Mouse (Mus musculus) ES-E14 (cell line): ENCODE measurements at regions not wholly inside any gene's neighbourhood (a gene's known extent, or its start where the extent isn't known, plus 50 kb on each side); places are given as distances from the start of the nearest gene placed in this dataset.

Source experiments
- DNase-seq: peaks from one replicate; pipeline ENCODE4 v3.0.0-alpha.2; 2013; ENCODE audit warnings: low read depth, low spot score
- H3K27ac ChIP-seq: 2 replicates; pipeline ENCODE4 v1.5.1; 2012; ENCODE audit warnings: low read depth, mild to moderate bottlenecking, low read length, moderate library complexity, mixed read lengths; ENCODE audit not compliant: poor library complexity, insufficient read depth, severe bottlenecking
- H3K36me3 ChIP-seq: 2 replicates; pipeline ENCODE4 v1.6.1; 2012; ENCODE audit warnings: mild to moderate bottlenecking, low read length, moderate library complexity, mixed read lengths; ENCODE audit not compliant: control insufficient read depth, poor library complexity, insufficient read depth, severe bottlenecking
- H3K4me1 ChIP-seq, 2 experiments: fragments of 150-350 bp in 1 of 2; sonication (generic) in 1 of 2; 2 replicates each; pipeline ENCODE4 v1.6.1; 2012; ENCODE audit warnings: low read length in 2 of 2, mild to moderate bottlenecking in 1 of 2, mixed read lengths in 1 of 2; ENCODE audit not compliant: control insufficient read depth in 2 of 2, insufficient read depth in 2 of 2, poor library complexity in 1 of 2
- H3K4me3 ChIP-seq, 2 experiments: fragments of 150-350 bp in 1 of 2; sonication (generic) in 1 of 2; 2 replicates each; pipeline ENCODE4 v1.5.1; 2012; ENCODE audit warnings: low read length in 2 of 2, low read depth in 1 of 2, mild to moderate bottlenecking in 1 of 2, mixed read lengths in 1 of 2; ENCODE audit not compliant: insufficient read depth in 1 of 2, poor library complexity in 1 of 2, severe bottlenecking in 1 of 2
- H3K9ac ChIP-seq: 2 replicates; pipeline ENCODE4 v1.6.1; 2012; ENCODE audit warnings: low read depth, mild to moderate bottlenecking, low read length, mixed read lengths; ENCODE audit not compliant: poor library complexity, insufficient read depth, severe bottlenecking
- H3K9me3 ChIP-seq: fragments of 150-350 bp; sonication (generic); 2 replicates; pipeline ENCODE4 v1.6.1; 2012; ENCODE audit warnings: low read depth, mild to moderate bottlenecking, low read length; ENCODE audit not compliant: control insufficient read depth, insufficient read depth
- CHD2 ChIP-seq: IDR thresholded peaks from 2 replicates; pipeline ENCODE4 v1.6.1; 2014; ENCODE audit warnings: mild to moderate bottlenecking, low read depth, low read length, inconsistent platforms
- HCFC1 ChIP-seq: IDR thresholded peaks from 2 replicates; pipeline ENCODE4 v1.6.1; 2012; ENCODE audit warnings: low read length, inconsistent platforms, borderline replicate concordance; ENCODE audit not compliant: insufficient read depth
- MAFK ChIP-seq: IDR thresholded peaks from 2 replicates; pipeline ENCODE4 v1.6.1; 2014; ENCODE audit warnings: mild to moderate bottlenecking, low read depth, low read length, inconsistent platforms; ENCODE audit not compliant: insufficient read depth
- ZC3H11A ChIP-seq: IDR thresholded peaks from 2 replicates; pipeline ENCODE4 v1.6.1; 2012; ENCODE audit warnings: low read depth, mild to moderate bottlenecking, inconsistent platforms, low read length, borderline replicate concordance
- ZNF384 ChIP-seq: IDR thresholded peaks from 2 replicates; pipeline ENCODE4 v1.6.1; 2012; ENCODE audit warnings: low read depth, low read length, inconsistent platforms
- in situ Hi-C, 2 experiments: fragments of 600-800 bp; cut with MboI; formaldehyde crosslinking; loops; one replicate each; pipeline ENCODE4 v1.15.1; 2025; ENCODE audit warnings: low sequenced_read_pairs in 2 of 2, inconsistent platforms in 1 of 2; ENCODE audit not compliant: unreplicated experiment in 2 of 2

- no peak overlapping the region for H3K27ac ChIP-seq
- no peak overlapping the region for H3K9ac ChIP-seq
- H3K4me3 ChIP-seq = no peak overlapping the region
- in situ Hi-C loops = no loop called here
- no peak for TF ChIP-seq HCFC1
- TF ChIP-seq MAFK = no peak
- no peak for TF ChIP-seq CHD2
- TF ChIP-seq ZNF384 = no peak
- TF ChIP-seq ZC3H11A = no peak
- H3K36me3 ChIP-seq = no peaks in the 10 kb centered on the region
- H3K9me3 ChIP-seq = no peaks in the 10 kb centered on the region
- no peaks in the 10 kb centered on the region for H3K4me1 ChIP-seq
- DNase-seq = no peak
Observed at GRCm38 (mm10) chr3:23252180-23252579, 1175.7 kb downstream of the Tbl1xr1 start.

GRCm38 (mm10) chr3:23298818-23299217, 1222.4 kb downstream of the Tbl1xr1 start:
- TF ChIP-seq MAFK (no peak), CHD2 (no peak), ZNF384 (no peak), ZC3H11A (no peak), HCFC1 (no peak)
- Histone ChIP-seq H3K9me3 (no peaks in the 10 kb centered on the region), H3K4me3 (no peak overlapping the region), H3K27ac (no peak overlapping the region), H3K36me3 (no peaks in the 10 kb centered on the region), H3K9ac (no peak overlapping the region), H3K4me1 (no peaks in the 10 kb centered on the region)
- no peak for DNase-seq
- in situ Hi-C loops = no loop called here

- no peaks in the 10 kb centered on the region for H3K36me3 ChIP-seq
- H3K9ac ChIP-seq = no peak overlapping the region
- DNase-seq = no peak
- in situ Hi-C loops = no loop called here
- TF ChIP-seq HCFC1 = no peak
- TF ChIP-seq ZNF384 = no peak
- no peak for TF ChIP-seq ZC3H11A
- TF ChIP-seq MAFK = no peak
- TF ChIP-seq CHD2 = no peak
- no peaks in the 10 kb centered on the region for H3K9me3 ChIP-seq
- H3K4me1 ChIP-seq = no peaks in the 10 kb centered on the region
- H3K4me3 ChIP-seq = no peak overlapping the region
- no peak overlapping the region for H3K27ac ChIP-seq
Observed at GRCm38 (mm10) chr3:23334216-23334615, 1257.8 kb downstream of the Tbl1xr1 start.

GRCm38 (mm10) chr3:23334958-23335357, 1258.5 kb downstream of the Tbl1xr1 start:
- H3K36me3 ChIP-seq = no peaks in the 10 kb centered on the region

GRCm38 (mm10) chr3:23374341-23374740, 1297.9 kb downstream of the Tbl1xr1 start:
- Histone ChIP-seq H3K36me3 (no peaks in the 10 kb centered on the region), H3K9me3 (no peaks in the 10 kb centered on the region), H3K27ac (no peak overlapping the region), H3K4me1 (no peaks in the 10 kb centered on the region), H3K9ac (no peak overlapping the region), H3K4me3 (no peak overlapping the region)
- in situ Hi-C loops = no loop called here
- no peak for DNase-seq
- no peak for TF ChIP-seq CHD2
- TF ChIP-seq MAFK = no peak
- no peak for TF ChIP-seq HCFC1
- no peak for TF ChIP-seq ZC3H11A

More at GRCm38 (mm10) chr3:23334958-23335357, 1258.5 kb downstream of the Tbl1xr1 start:
- Histone ChIP-seq H3K9ac (no peak overlapping the region), H3K4me1 (no peaks in the 10 kb centered on the region), H3K27ac (no peak overlapping the region), H3K4me3 (no peak overlapping the region), H3K9me3 (no peaks in the 10 kb centered on the region)
- TF ChIP-seq CHD2 (no peak), HCFC1 (no peak), MAFK (no peak), ZC3H11A (no peak), ZNF384 (no peak)
- in situ Hi-C loops = no loop called here
- no peak for DNase-seq
